Mouse (Mus musculus) A20 (cell line): Measurements from ENCODE around the gene Btnl6.
"Not testable (repeated sequence)": the region's sequence is repeated elsewhere in the genome, so short reads cannot be mapped to it uniquely, and the experiment has no call there.

Experiments
- DNase-seq: peaks from one replicate; pipeline ENCODE4 v3.0.0-alpha.2; 2011; ENCODE audit warnings: low read depth, low spot score

Btnl6 gene

GRCm38 (mm10) chr17:34497726-34498125 is 19.4 kb downstream of the Btnl6 start:
- DNase-seq: not testable (repeated sequence)

- DNase-seq: not testable (repeated sequence)
Measured at GRCm38 (mm10) chr17:34497319-34497718, 19.8 kb downstream of the Btnl6 start.

- DNase-seq: no peak
Measured at GRCm38 (mm10) chr17:34496539-34496938, 20.6 kb downstream of the Btnl6 start.

GRCm38 (mm10) chr17:34495156-34495555 is 22.0 kb downstream of the Btnl6 start:
- DNase-seq: not testable (repeated sequence)

GRCm38 (mm10) chr17:34492796-34493195 is 24.4 kb downstream of the Btnl6 start:
- DNase-seq: no peak

GRCm38 (mm10) chr17:34477238-34478013 is 39.7 kb downstream of the Btnl6 start, which contains the start of gene Btnl4:
Gene Btnl4 (minus strand): TSS chr17:34477318.
- DNase-seq: not testable (repeated sequence)

- DNase-seq: no peak
Measured at GRCm38 (mm10) chr17:34476427-34476826, 40.7 kb downstream of the Btnl6 start.

GRCm38 (mm10) chr17:34475060-34475459 is 42.1 kb downstream of the Btnl6 start:
- no peak for DNase-seq

GRCm38 (mm10) chr17:34470491-34470890 is 46.7 kb downstream of the Btnl6 start:
- no peak for DNase-seq

GRCm38 (mm10) chr17:34465906-34466305 is 51.2 kb downstream of the Btnl6 start:
- DNase-seq: not testable (repeated sequence)

GRCm38 (mm10) chr17:34459255-34459654 is 57.9 kb downstream of the Btnl6 start:
- no peak for DNase-seq
